Mouse (Mus musculus) inflammation-experienced regulatory T-cells, adult 16 weeks (primary cell): ENCODE data around the gene D16Ertd472e. TPM values are rescaled to one million over a fixed set of nuclear protein-coding genes. Genes with fewer than 3 reads are reported as not detected.

Source experiments
- polyA plus RNA-seq: library from polyadenylated mRNA; unstranded; fragments of 100-300 nt; shearing (Covaris generic); gene quantifications from one replicate; pipeline ENCODE4 v1.2.1, GENCODE M21; 2017

The D16Ertd472e gene
- polyA plus RNA-seq = 61.9 TPM

GRCm38 (mm10) chr16:78576478-78577084 lies at the start of gene D16Ertd472e:
D16Ertd472e (minus strand) TSS chr16:78576708.

Other genes starting within 250 kb of the D16Ertd472e start
- gene Btg3, start 199.5 kb downstream of the D16Ertd472e start, polyA plus RNA-seq = 4.1 TPM